Mouse (Mus musculus) lung, embryonic 14.5 days (tissue): Measurements from ENCODE around the gene Dennd6b. TPM values are rescaled to one million over a fixed set of nuclear protein-coding genes. Genes with fewer than 3 reads are reported as not detected.

Source experiments
- ATAC-seq: fragments of 200-750 bp; cut with Nextera tagmentation; 2 replicates; pipeline ENCODE4 v1.8.0; 2017; ENCODE audit warnings: mild to moderate bottlenecking, moderate TSS enrichment, moderate library complexity; ENCODE audit not compliant: insufficient read depth
- DNase-seq: peaks from one replicate; pipeline ENCODE4 v3.0.0-alpha.2; 2015
- H3K27ac ChIP-seq: fragments of 300-500 bp; sonication (generic); 2 replicates; pipeline ENCODE4 v1.5.1; 2014; ENCODE audit warnings: low read depth, mild to moderate bottlenecking, moderate library complexity
- H3K27me3 ChIP-seq: fragments of 300-500 bp; sonication (generic); 2 replicates; pipeline ENCODE4 v1.6.1; 2014; ENCODE audit warnings: low read length, control low read depth; ENCODE audit not compliant: insufficient read depth
- H3K36me3 ChIP-seq: fragments of 300-500 bp; sonication (generic); 2 replicates; pipeline ENCODE4 v1.6.1; 2014; ENCODE audit warnings: control low read depth; ENCODE audit not compliant: insufficient read depth
- H3K4me1 ChIP-seq: fragments of 300-500 bp; sonication (generic); 2 replicates; pipeline ENCODE4 v1.6.1; 2014; ENCODE audit warnings: antibody characterized with exemption, control low read depth; ENCODE audit not compliant: insufficient read depth
- H3K4me2 ChIP-seq: fragments of 300-500 bp; sonication (generic); 2 replicates; pipeline ENCODE4 v1.6.1; 2014; ENCODE audit warnings: mild to moderate bottlenecking
- H3K4me3 ChIP-seq: fragments of 300-500 bp; sonication (generic); 2 replicates; pipeline ENCODE4 v1.5.1; 2014; ENCODE audit warnings: low read depth, low read length
- H3K9ac ChIP-seq: fragments of 300-500 bp; sonication (generic); 2 replicates; pipeline ENCODE4 v1.6.1; 2014
- H3K9me3 ChIP-seq: fragments of 300-500 bp; sonication (generic); 2 replicates; pipeline ENCODE4 v1.6.1; 2016; ENCODE audit warnings: low read depth, low read length, control low read depth
- CTCF ChIP-seq: IDR thresholded peaks from 2 replicates; pipeline ENCODE4 v1.5.1; 2016; ENCODE audit warnings: antibody characterized with exemption, low read depth
- WGBS: fragments of 180-500 bp; shearing (Covaris S2); extraction: QIAGEN DNeasy Blood & Tissue Kit; methylation state at CpG from one replicate; pipeline ENCODE4 v1.1.7; 2014; 5-methylcytosine and 5-hydroxymethylcytosine counted together
- polyA plus RNA-seq: library from polyadenylated mRNA; unstranded; fragments of >200 nt; fragmentation: Nextera tagmentation; extraction: Ambion mirVana; gene quantifications from 2 replicates; pipeline ENCODE4 v1.2.1, GENCODE M21; 2014

Dennd6b gene
- polyA plus RNA-seq, 1 experiment from 2014 or later: 11.0 TPM

GRCm38 (mm10) chr15:89197056-89197455, 760 bp upstream of the Dennd6b start:
- peak overlapping the region; percentile 96 for H3K9ac ChIP-seq
- H3K36me3 ChIP-seq: no peaks in the 10 kb centered on the region
- no peaks in the 10 kb centered on the region for H3K27me3 ChIP-seq
- H3K27ac ChIP-seq: peak overlapping the region; percentile 98; the same call in 1 of the 2 replicates
- H3K4me1 ChIP-seq: peaks cover 13% of the 10 kb centered on the region
- WGBS: 61% methylated on average over 15 of the region's 15 CpGs
- H3K4me3 ChIP-seq: peak overlapping the region; percentile 93
- DNase-seq (no peak), ATAC-seq (no peak)
- H3K9me3 ChIP-seq: no peaks in the 10 kb centered on the region
- H3K4me2 ChIP-seq: peak overlapping the region; percentile 85
- no peak for TF ChIP-seq CTCF

DNA sequence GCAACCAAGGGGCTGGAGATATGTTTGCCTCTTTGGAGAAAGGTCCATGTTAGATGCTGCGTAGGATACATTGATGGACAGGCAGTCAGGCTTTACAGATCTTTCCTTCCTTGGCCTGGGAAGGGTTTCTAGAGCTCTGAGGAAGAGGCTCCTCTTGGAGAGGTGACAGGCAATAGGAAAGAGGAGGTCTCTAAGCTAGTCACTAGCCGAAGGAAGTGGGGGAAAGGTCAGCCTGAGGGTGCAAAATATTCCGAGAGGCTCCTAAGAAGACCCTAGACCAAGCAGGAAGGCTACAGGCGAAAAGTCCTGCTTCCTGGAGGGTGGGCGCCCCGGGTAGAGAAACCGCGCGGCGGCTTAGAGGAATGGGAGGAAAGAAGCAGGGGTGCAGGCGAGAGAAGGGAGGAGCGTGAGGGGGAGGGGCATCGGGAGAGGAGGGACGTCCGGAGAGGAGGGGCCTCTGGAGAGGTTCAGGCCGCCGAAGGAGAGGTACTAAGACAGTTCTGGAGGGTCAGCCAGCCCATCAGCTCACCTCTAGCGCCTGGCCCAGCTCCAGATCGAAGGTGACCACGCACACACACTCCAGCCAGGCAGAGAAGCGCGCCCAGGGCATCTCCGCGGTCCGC, 495 bp downstream of the Dennd6b start:
- H3K4me1 ChIP-seq: peaks cover 13% of the 10 kb centered on the region
- ATAC-seq (peak; percentile 97), DNase-seq (peak; percentile 92)
- no peaks in the 10 kb centered on the region for H3K36me3 ChIP-seq
- peak overlapping the region; percentile 93 for H3K4me3 ChIP-seq
- under 1% methylated on average over 25 of the region's 25 CpGs for WGBS
- H3K27me3 ChIP-seq: no peaks in the 10 kb centered on the region
- TF ChIP-seq CTCF: no peak
- no peaks in the 10 kb centered on the region for H3K9me3 ChIP-seq
- peak overlapping the region; percentile 96 for H3K9ac ChIP-seq
- H3K27ac ChIP-seq: peak overlapping the region; percentile 98
- peak overlapping the region; percentile 85 for H3K4me2 ChIP-seq

DNA sequence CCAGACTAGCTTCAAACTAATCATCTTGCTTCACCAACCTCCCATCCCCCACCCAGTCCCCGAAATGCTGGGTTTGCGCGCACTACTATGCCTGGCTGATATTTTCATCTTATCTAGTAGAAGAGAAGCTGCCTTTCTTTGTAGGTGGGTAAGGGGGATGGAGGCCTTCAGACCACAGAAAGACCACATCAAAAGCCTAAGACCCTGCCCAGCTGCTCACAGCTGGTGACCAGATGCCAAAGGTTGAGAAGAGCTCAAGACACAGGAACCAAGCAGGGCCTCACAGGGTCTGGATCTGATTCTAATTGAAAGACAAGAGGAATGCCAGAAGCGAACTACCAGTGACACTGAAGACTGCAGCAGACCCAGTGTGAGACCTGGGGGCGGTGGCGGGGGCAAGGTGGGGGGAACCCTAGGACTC, 1.0 kb downstream of the Dennd6b start:
- peak overlapping the region; percentile 96 for H3K9ac ChIP-seq
- ATAC-seq (peak; percentile 1), DNase-seq (peak; percentile 51)
- no peaks in the 10 kb centered on the region for H3K36me3 ChIP-seq
- no peaks in the 10 kb centered on the region for H3K9me3 ChIP-seq
- H3K27me3 ChIP-seq: no peaks in the 10 kb centered on the region
- peak overlapping the region; percentile 85 for H3K4me2 ChIP-seq
- peak overlapping the region; percentile 98 for H3K27ac ChIP-seq
- WGBS: 27% methylated on average over 6 of the region's 6 CpGs
- peaks cover 13% of the 10 kb centered on the region for H3K4me1 ChIP-seq
- peak overlapping the region; percentile 93 for H3K4me3 ChIP-seq
- TF ChIP-seq CTCF: no peak

GRCm38 (mm10) chr15:89184937-89185227, 11.4 kb downstream of the Dennd6b start:
- no peaks in the 10 kb centered on the region for H3K9me3 ChIP-seq
- no peaks in the 10 kb centered on the region for H3K4me1 ChIP-seq
- TF ChIP-seq CTCF: no peak
- no peaks in the 10 kb centered on the region for H3K27me3 ChIP-seq
- 0 out of 2 replicates have a peak, but pooled peaks cover 7% of the 10 kb centered on the region for H3K36me3 ChIP-seq
- no peak overlapping the region for H3K4me3 ChIP-seq
- no peak overlapping the region for H3K9ac ChIP-seq
- DNase-seq (no peak), ATAC-seq (no peak)
- H3K4me2 ChIP-seq: no peak overlapping the region
- H3K27ac ChIP-seq: no peak overlapping the region
- 83% methylated on average over 5 of the region's 5 CpGs for WGBS

GRCm38 (mm10) chr15:89184141-89184936, 12.0 kb downstream of the Dennd6b start:
- Histone ChIP-seq H3K4me1 (no peaks in the 10 kb centered on the region), H3K27ac (no peak overlapping the region), H3K4me2 (no peak overlapping the region), H3K27me3 (no peaks in the 10 kb centered on the region), H3K36me3 (0 out of 2 replicates have a peak, but pooled peaks cover 7% of the 10 kb centered on the region), H3K9ac (no peak overlapping the region), H3K4me3 (no peak overlapping the region), H3K9me3 (no peaks in the 10 kb centered on the region)
- no peak for ATAC-seq
- TF ChIP-seq CTCF: no peak
- WGBS: 54% methylated on average over 5 of the region's 5 CpGs
- no peak for DNase-seq

DNA sequence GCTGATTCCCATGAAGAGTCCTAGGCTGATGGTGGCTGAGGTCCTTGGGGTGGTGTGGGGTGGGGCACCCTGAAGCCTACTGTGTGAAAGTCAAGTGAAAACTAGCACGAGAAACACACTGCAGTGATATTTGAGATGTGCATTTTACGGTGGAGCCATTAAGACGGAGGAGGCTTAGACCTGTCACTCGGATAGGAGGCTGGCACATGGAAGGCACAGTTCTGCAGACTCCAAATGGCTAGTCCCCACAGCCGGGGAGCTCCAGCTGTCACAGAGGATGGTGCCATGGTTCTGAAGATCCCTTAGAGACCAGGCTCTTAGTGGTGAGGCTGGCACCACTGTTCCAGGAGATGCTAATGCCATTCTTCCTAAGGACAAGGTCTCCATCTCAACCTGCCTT, 13.5 kb downstream of the Dennd6b start:
- H3K27ac ChIP-seq: peak overlapping the region; percentile 21; the same call in 1 of the 2 replicates
- no peak for TF ChIP-seq CTCF
- no peak for ATAC-seq
- no peak for DNase-seq
- H3K9me3 ChIP-seq: no peaks in the 10 kb centered on the region
- no peak overlapping the region for H3K4me3 ChIP-seq
- 71% methylated on average over 5 of the region's 5 CpGs for WGBS
- H3K4me1 ChIP-seq: peaks cover 10% of the 10 kb centered on the region
- H3K9ac ChIP-seq: no peak overlapping the region
- no peaks in the 10 kb centered on the region for H3K27me3 ChIP-seq
- 0 out of 2 replicates have a peak, but pooled peaks cover 7% of the 10 kb centered on the region for H3K36me3 ChIP-seq
- no peak overlapping the region for H3K4me2 ChIP-seq

DNA sequence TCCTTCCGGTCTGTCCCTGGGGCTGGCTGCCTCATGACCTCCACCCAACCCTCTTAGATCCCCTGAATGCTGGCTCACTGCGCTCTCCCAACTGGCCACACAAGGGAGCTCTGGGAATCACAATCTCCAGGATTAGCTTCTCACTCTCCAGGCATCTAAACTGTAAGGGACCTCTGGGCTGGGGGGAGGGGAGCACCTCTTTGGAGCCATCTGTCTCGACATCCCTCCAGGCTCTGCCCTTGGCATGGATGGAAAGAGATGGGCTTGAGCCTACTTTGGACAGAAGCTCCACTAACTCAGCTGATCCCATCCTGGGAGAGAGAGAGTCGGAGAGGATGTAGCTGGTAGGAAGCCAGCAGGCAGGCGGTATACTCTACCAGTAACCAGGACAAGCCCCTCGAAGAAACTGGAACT, 14.0 kb downstream of the Dennd6b start:
- peak overlapping the region; percentile 21; the same call in 1 of the 2 replicates for H3K27ac ChIP-seq
- peak overlapping the region; percentile 14; the same call in 1 of the 2 replicates for H3K9ac ChIP-seq
- no peaks in the 10 kb centered on the region for H3K9me3 ChIP-seq
- H3K27me3 ChIP-seq: no peaks in the 10 kb centered on the region
- H3K36me3 ChIP-seq: 0 out of 2 replicates have a peak, but pooled peaks cover 7% of the 10 kb centered on the region
- TF ChIP-seq CTCF: peak; percentile 11; the same call in 1 of the 2 replicates
- peak overlapping the region; percentile 21; the same call in 1 of the 2 replicates for H3K4me2 ChIP-seq
- no peak for ATAC-seq
- peak; percentile 70 for DNase-seq
- no peak overlapping the region for H3K4me3 ChIP-seq
- peaks cover 15% of the 10 kb centered on the region for H3K4me1 ChIP-seq
- WGBS: 31% methylated on average over 6 of the region's 6 CpGs
